Mouse (Mus musculus) neural tube, embryonic 15.5 days (tissue): ENCODE results near the gene Plagl1. TPM values are rescaled to one million over a fixed set of nuclear protein-coding genes. Genes with fewer than 3 reads are reported as not detected.

Experiments
- ATAC-seq: fragments of 200-750 bp; cut with Nextera tagmentation; 2 replicates; pipeline ENCODE4 v1.8.0; 2017; ENCODE audit warnings: mild to moderate bottlenecking, moderate TSS enrichment, moderate library complexity; ENCODE audit not compliant: low FRiP score
- H3K27ac ChIP-seq: fragments of 300-500 bp; sonication (generic); replicated peaks from 2 replicates; pipeline ENCODE4 v1.5.1; 2015; ENCODE audit warnings: mild to moderate bottlenecking, inconsistent platforms
- H3K27me3 ChIP-seq: fragments of 300-500 bp; sonication (generic); replicated peaks from 2 replicates; pipeline ENCODE4 v1.6.1; 2015; ENCODE audit warnings: inconsistent platforms
- H3K36me3 ChIP-seq: fragments of 300-500 bp; sonication (generic); 2 replicates; pipeline ENCODE4 v1.6.1; 2015; ENCODE audit warnings: inconsistent platforms
- H3K4me1 ChIP-seq: fragments of 300-500 bp; sonication (generic); 2 replicates; pipeline ENCODE4 v1.6.1; 2015; ENCODE audit warnings: inconsistent platforms
- H3K4me2 ChIP-seq: fragments of 300-500 bp; sonication (generic); 2 replicates; pipeline ENCODE4 v1.6.1; 2015; ENCODE audit warnings: inconsistent platforms, mild to moderate bottlenecking, moderate library complexity
- H3K4me3 ChIP-seq: fragments of 300-500 bp; sonication (generic); replicated peaks from 2 replicates; pipeline ENCODE4 v1.5.1; 2015; ENCODE audit warnings: mild to moderate bottlenecking, inconsistent platforms
- H3K9ac ChIP-seq: fragments of 300-500 bp; sonication (generic); replicated peaks from 2 replicates; pipeline ENCODE4 v1.6.1; 2015; ENCODE audit warnings: mild to moderate bottlenecking, inconsistent platforms
- H3K9me3 ChIP-seq: fragments of 300-500 bp; sonication (generic); replicated peaks from 2 replicates; pipeline ENCODE4 v1.6.1; 2016; ENCODE audit warnings: inconsistent platforms
- WGBS: fragments of 180-500 bp; shearing (Covaris S2); methylation state at CpG from one replicate; pipeline ENCODE4 v1.1.7; 2015; ENCODE audit warnings: mixed read lengths; 5-methylcytosine and 5-hydroxymethylcytosine counted together
- polyA plus RNA-seq: library from polyadenylated mRNA; unstranded; fragments of >200 nt; fragmentation: Nextera tagmentation; extraction: Ambion mirVana; gene quantifications from 2 replicates; pipeline ENCODE4 v1.2.1, GENCODE M21; 2015

The Plagl1 gene
- polyA plus RNA-seq, 1 experiment from 2014 or later: 26.2 TPM

DNA sequence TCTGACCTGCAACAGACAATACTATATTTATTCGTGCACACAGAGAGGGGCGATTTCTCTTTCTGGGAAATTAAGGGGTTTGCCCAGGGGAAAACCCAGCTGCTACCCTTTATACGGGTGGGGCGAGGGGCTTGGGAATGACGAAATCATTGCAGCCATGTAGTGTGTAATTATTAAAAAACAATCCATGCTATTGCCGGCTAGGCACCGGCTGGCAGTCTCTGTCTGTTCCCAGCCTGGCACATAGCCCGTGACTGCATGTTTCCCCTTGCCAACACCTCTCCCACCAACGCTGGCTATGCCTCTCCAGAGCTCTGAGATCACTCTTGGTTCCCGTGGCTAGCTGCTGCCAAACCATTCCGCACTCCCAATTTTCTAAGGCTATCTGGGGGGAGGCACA lies 15.6 kb upstream of the Plagl1 start:
- 70% methylated on average over 11 of the region's 11 CpGs for WGBS
- Histone ChIP-seq H3K27me3 (no peaks in the 10 kb centered on the region), H3K36me3 (no peaks in the 10 kb centered on the region), H3K4me1 (no peaks in the 10 kb centered on the region), H3K4me2 (no peak overlapping the region), H3K27ac (no peak overlapping the region), H3K9ac (no peak overlapping the region), H3K9me3 (no peaks in the 10 kb centered on the region), H3K4me3 (no peak overlapping the region)
- ATAC-seq: no peak

DNA sequence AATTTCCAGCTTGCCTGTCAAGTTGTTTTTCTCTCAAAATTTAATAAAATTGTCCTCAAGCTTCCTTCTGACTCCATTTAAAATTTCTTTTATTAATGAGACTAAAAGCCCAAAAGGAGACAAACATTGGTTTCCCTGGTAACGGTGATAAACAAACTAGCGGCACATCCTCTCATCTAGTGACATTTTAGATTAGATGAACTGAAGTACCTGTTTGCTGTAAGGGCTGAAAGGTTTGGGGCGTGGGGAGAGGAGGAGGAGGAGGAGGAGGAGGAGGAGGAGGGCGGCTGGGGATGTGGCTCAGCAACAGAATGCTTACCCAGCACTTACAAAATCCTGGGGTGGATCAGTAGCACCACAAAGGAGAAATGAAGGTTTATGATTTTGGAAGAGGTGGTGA lies 12.5 kb upstream of the Plagl1 start:
- no peaks in the 10 kb centered on the region for H3K27me3 ChIP-seq
- no peak overlapping the region for H3K27ac ChIP-seq
- H3K4me1 ChIP-seq: no peaks in the 10 kb centered on the region
- H3K36me3 ChIP-seq: no peaks in the 10 kb centered on the region
- H3K9ac ChIP-seq: no peak overlapping the region
- H3K4me3 ChIP-seq: no peak overlapping the region
- WGBS: 51% methylated on average over 4 of the region's 4 CpGs
- H3K4me2 ChIP-seq: no peak overlapping the region
- no peak for ATAC-seq
- H3K9me3 ChIP-seq: no peaks in the 10 kb centered on the region

DNA sequence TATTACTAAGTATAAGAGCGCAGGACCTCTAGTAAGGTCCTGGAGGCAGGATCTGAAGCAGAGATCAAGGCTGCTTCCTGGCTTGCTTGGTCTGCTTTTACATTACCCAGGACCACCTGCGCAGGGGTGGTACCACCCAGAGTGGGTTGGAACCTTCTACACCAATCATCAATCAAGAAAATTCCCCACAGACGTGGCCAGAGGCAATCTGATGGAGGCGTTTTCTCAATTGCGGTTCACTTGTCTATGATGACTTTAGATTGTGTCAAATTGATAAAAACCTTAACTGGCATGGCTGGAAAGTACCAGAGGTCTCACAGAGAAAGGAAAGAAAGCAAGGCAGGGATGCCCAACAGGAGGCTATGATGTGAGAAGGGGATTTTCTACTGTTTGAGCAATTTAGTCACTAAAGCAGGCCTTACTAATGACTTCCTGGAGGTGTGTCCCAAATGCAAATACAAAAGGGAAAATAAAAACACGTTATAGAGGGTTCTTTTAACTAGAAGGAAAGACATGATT lies 3.4 kb upstream of the Plagl1 start:
- no peaks in the 10 kb centered on the region for H3K36me3 ChIP-seq
- ATAC-seq: no peak
- H3K27ac ChIP-seq: no peak overlapping the region
- no peak overlapping the region for H3K9ac ChIP-seq
- 81% methylated on average over 6 of the region's 6 CpGs for WGBS
- peaks cover 24% of the 10 kb centered on the region for H3K27me3 ChIP-seq
- H3K9me3 ChIP-seq: no peaks in the 10 kb centered on the region
- H3K4me3 ChIP-seq: no peak overlapping the region
- no peak overlapping the region for H3K4me2 ChIP-seq
- peaks cover 12% of the 10 kb centered on the region for H3K4me1 ChIP-seq

- peak; percentile 82 for ATAC-seq
- no peaks in the 10 kb centered on the region for H3K36me3 ChIP-seq
- no peaks in the 10 kb centered on the region for H3K9me3 ChIP-seq
- H3K4me3 ChIP-seq: peak overlapping the region; percentile 43
- peaks cover 30% of the 10 kb centered on the region for H3K27me3 ChIP-seq
- peaks cover 12% of the 10 kb centered on the region for H3K4me1 ChIP-seq
- H3K4me2 ChIP-seq: peak overlapping the region; percentile 87
- no peak overlapping the region for H3K27ac ChIP-seq
- H3K9ac ChIP-seq: peak overlapping the region; percentile 51
- WGBS: 14% methylated on average over 46 of the region's 46 CpGs
Measured at GRCm38 (mm10) chr10:13060821-13061671, 742 bp downstream of the Plagl1 start.

DNA sequence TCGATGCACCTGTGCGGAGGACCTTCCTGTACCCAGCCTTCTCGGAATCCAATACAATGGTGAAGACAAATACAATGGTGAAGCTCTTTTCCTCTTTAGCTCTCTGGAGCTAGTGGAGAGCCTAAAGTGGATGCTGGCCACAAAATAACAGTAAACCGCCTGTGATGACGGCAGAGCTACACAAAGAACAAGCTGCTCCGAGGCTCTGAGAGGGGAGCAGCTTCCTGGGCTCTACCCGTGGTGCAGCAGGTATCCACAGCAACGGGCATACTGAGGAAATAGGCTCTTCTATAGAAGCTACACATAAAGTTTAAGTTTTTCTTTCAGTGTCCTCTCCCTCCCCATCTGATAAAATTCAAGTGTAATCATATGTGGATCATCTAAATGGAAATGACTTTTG lies 2.1 kb downstream of the Plagl1 start:
- H3K27me3 ChIP-seq: peaks cover 30% of the 10 kb centered on the region
- no peaks in the 10 kb centered on the region for H3K36me3 ChIP-seq
- H3K4me1 ChIP-seq: peaks cover 12% of the 10 kb centered on the region
- no peak for ATAC-seq
- H3K9me3 ChIP-seq: no peaks in the 10 kb centered on the region
- 49% methylated on average over 8 of the region's 8 CpGs for WGBS
- no peak overlapping the region for H3K27ac ChIP-seq
- H3K4me2 ChIP-seq: no peak overlapping the region
- no peak overlapping the region for H3K9ac ChIP-seq
- H3K4me3 ChIP-seq: no peak overlapping the region

- H3K27ac ChIP-seq: no peak overlapping the region
Measured at GRCm38 (mm10) chr10:13063457-13063856, 3.2 kb downstream of the Plagl1 start.

DNA sequence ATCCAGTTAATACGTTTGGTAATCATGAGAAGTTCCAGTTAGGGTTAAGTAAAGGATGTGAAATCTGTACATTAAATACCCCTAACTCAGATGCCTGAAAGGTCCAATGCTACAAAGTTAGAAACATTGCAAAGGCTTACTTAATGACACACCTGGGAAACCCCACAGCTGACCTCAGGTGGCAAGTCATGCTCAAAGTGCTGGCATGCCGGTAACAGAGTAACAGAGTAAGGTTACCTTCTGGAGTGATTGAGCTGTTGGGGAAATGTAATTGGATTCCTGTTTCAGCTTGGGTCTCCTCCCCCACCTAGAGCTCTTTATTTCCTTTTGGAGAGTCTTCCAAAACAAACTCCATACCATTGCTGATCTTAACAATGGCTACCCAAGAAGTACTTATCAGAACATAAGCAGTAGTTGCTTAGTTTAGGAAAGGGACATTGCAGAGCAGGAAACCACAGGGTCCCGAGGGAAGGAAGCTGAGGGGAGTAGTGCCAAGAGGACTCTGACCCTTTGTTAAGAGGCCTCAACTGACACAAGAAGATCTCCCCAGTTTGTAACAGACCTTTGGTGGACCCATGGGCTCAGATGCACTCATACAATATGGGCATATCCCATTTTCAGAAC lies 4.9 kb downstream of the Plagl1 start:
- Histone ChIP-seq H3K9me3 (no peaks in the 10 kb centered on the region), H3K4me1 (peaks cover 12% of the 10 kb centered on the region), H3K36me3 (no peaks in the 10 kb centered on the region), H3K4me3 (no peak overlapping the region), H3K27ac (no peak overlapping the region), H3K4me2 (no peak overlapping the region), H3K9ac (no peak overlapping the region), H3K27me3 (peaks cover 21% of the 10 kb centered on the region)
- ATAC-seq: no peak
- 88% methylated on average over 3 of the region's 3 CpGs for WGBS

More at GRCm38 (mm10) chr10:13063457-13063856, 3.2 kb downstream of the Plagl1 start:
- Histone ChIP-seq H3K27me3 (peaks cover 30% of the 10 kb centered on the region), H3K9me3 (no peaks in the 10 kb centered on the region), H3K4me3 (no peak overlapping the region), H3K9ac (no peak overlapping the region), H3K36me3 (no peaks in the 10 kb centered on the region), H3K4me2 (no peak overlapping the region), H3K4me1 (peaks cover 12% of the 10 kb centered on the region)
- WGBS: 21% methylated on average over 7 of the region's 7 CpGs
- ATAC-seq: no peak

DNA sequence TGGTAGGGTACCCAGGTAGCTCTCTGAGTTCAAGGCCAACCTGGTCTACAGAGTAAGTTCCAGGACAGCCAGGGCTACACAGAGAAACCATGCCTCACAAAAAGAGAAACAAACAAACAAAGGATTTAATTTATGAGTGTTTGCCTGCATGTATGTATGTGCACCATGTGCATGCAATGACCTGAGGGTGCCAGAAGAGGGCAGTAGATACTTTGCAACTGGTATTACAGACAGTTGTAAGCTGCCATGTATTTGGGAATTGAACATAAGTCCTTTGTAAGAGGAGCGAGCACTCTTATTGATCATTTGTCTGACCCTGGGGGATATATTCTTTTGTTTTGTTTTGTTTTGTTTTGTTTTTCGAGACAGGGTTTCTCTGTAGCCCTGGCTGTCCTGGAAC lies 10.7 kb downstream of the Plagl1 start:
- 95% methylated on average over 2 of the region's 2 CpGs for WGBS
- Histone ChIP-seq H3K4me3 (no peak overlapping the region), H3K36me3 (no peaks in the 10 kb centered on the region), H3K4me1 (no peaks in the 10 kb centered on the region), H3K9ac (no peak overlapping the region), H3K27me3 (no peaks in the 10 kb centered on the region), H3K9me3 (no peaks in the 10 kb centered on the region), H3K4me2 (no peak overlapping the region), H3K27ac (no peak overlapping the region)
- no peak for ATAC-seq

DNA sequence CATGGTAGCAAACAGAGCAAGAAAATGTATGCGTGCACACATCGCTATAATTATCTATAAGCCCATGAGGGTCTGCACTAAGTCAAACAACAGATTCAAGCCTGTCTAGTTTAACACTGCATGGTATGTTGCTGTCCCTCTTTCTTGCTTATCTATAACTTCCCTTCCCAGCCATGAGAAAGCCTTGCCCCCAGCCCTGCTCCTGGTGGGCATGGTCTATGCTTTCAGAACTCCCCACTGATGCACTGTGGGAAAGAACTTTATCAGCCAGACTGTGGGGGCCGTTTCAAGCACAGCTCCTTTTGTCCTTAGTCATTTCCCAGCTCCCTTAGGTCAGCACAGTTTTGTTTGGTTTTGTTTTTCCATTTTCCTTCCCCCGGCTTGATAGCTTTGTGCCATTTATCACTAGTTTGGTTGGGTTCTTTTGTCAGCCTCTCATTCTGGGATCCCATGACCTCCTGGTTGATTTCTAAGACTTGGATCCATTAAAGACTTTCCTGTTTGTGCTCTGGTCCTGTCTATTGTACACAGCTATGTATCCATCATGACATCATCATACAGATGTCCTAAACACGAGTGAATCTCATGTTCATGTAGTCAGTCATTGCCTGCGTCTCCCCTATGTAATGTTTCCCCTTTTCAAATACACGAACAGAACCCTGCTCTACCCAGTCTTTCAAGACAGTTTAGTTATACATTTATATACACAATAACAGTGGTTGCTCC lies 16.7 kb downstream of the Plagl1 start:
- H3K36me3 ChIP-seq: no peaks in the 10 kb centered on the region
- H3K4me1 ChIP-seq: no peaks in the 10 kb centered on the region
- no peaks in the 10 kb centered on the region for H3K9me3 ChIP-seq
- H3K27me3 ChIP-seq: no peaks in the 10 kb centered on the region
- H3K4me3 ChIP-seq: no peak overlapping the region
- H3K9ac ChIP-seq: no peak overlapping the region
- no peak for ATAC-seq
- WGBS: 57% methylated on average over 7 of the region's 7 CpGs
- H3K4me2 ChIP-seq: no peak overlapping the region
- no peak overlapping the region for H3K27ac ChIP-seq

- Histone ChIP-seq H3K27ac (no peak overlapping the region), H3K9me3 (no peaks in the 10 kb centered on the region), H3K4me2 (no peak overlapping the region), H3K27me3 (no peaks in the 10 kb centered on the region), H3K36me3 (no peaks in the 10 kb centered on the region), H3K4me3 (no peak overlapping the region), H3K4me1 (no peaks in the 10 kb centered on the region; the same call in 1 of the 2 replicates), H3K9ac (no peak overlapping the region)
- ATAC-seq: no peak
- WGBS: 28% methylated on average over 12 of the region's 12 CpGs
Measured at GRCm38 (mm10) chr10:13082459-13082858, 22.2 kb downstream of the Plagl1 start.

DNA sequence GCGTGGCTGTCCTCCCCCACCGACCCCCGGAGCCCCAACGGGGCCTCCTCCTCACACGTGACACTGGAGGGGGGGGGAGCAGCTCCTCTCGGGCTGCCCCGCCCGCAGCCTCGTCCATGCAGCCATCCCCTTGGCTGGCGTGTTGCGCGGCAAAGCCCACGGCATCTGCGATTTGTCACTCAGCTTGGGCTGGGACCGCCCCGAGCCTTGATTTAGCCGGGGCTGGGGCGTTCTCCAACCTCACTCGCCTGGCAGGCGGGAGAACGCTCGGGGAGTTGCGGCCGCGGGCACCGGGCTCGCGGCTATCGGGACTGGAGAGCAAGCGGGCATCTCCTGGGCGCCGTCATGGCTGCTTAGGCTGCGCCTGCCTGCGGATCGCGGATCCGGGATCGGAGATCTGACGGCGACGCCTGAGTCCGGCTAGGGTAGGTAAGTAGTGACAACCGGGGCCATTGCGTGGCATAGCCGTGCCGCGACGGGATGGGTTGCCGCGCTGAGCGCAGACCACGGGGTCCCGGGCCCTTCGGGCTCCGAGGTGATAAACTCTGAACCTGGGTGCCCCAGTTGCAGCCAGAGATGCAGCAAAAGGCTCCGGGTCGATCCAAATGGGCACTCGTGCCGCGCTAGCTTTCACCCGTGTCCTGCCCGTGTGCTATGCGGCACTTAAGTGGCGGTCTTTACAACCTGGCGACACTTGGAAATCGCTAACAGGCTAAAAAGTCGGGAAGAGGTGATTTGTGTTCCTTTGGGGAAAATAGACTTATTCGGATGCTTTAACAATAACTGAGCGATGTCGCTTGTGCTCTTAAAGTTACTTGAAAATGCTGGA lies 30.5 kb downstream of the Plagl1 start:
- Histone ChIP-seq H3K4me1 (no peaks in the 10 kb centered on the region), H3K36me3 (no peaks in the 10 kb centered on the region), H3K9ac (peak overlapping the region; percentile 53), H3K4me3 (peak overlapping the region; percentile 58), H3K9me3 (0 out of 2 replicates have a peak, but pooled peaks cover 12% of the 10 kb centered on the region), H3K27ac (peak overlapping the region; percentile 51), H3K27me3 (no peaks in the 10 kb centered on the region), H3K4me2 (peak overlapping the region; percentile 67)
- ATAC-seq: peak; percentile 95
- WGBS: 61% methylated on average over 70 of the region's 70 CpGs
